Mouse (Mus musculus) testis, adult 2 months (tissue): ENCODE data around the gene Olfr944. TPM values are rescaled to one million over a fixed set of nuclear protein-coding genes. Genes with fewer than 3 reads are reported as not detected.

Source experiments
- H3K27ac ChIP-seq: fragments of 200-500 bp; 2 replicates; pipeline ENCODE4 v1.5.1; 2012; ENCODE audit warnings: low read depth, low read length; ENCODE audit not compliant: control insufficient read depth, insufficient read depth
- H3K27me3 ChIP-seq: fragments of 200-500 bp; 2 replicates; pipeline ENCODE4 v1.6.1; 2012; ENCODE audit warnings: mild to moderate bottlenecking, low read length, moderate library complexity; ENCODE audit not compliant: control insufficient read depth, insufficient read depth
- H3K36me3 ChIP-seq: fragments of 200-500 bp; 2 replicates; pipeline ENCODE4 v1.6.1; 2012; ENCODE audit warnings: mild to moderate bottlenecking, low read length; ENCODE audit not compliant: control insufficient read depth, insufficient read depth
- H3K4me1 ChIP-seq: fragments of 200-500 bp; 2 replicates; pipeline ENCODE4 v1.6.1; 2012; ENCODE audit warnings: low read length; ENCODE audit not compliant: control insufficient read depth, insufficient read depth
- H3K4me3 ChIP-seq: fragments of 200-500 bp; 2 replicates; pipeline ENCODE4 v1.5.1; 2012; ENCODE audit warnings: low read depth, mild to moderate bottlenecking, low read length, moderate library complexity, mixed read lengths; ENCODE audit not compliant: control insufficient read depth
- CTCF ChIP-seq: fragments of 200-500 bp; IDR thresholded peaks from 2 replicates; pipeline ENCODE4 v1.5.1; 2012; ENCODE audit warnings: low read depth, mild to moderate bottlenecking, inconsistent platforms, low read length, moderate library complexity; ENCODE audit not compliant: control insufficient read depth, insufficient read depth, insufficient replicate concordance
- POLR2A ChIP-seq: fragments of 200-500 bp; IDR thresholded peaks from 2 replicates; pipeline ENCODE4 v1.6.1; 2012; ENCODE audit warnings: low read depth, mild to moderate bottlenecking, inconsistent platforms, low read length, moderate library complexity; ENCODE audit not compliant: control insufficient read depth
- polyA plus RNA-seq: library from polyadenylated mRNA; depleted of rRNA; stranded (reverse); fragments of >200 nt; gene quantifications from 2 replicates; pipeline ENCODE4 v1.2.3, GENCODE M21; 2012; rRNA removed

Olfr944 gene
- polyA plus RNA-seq: not detected in 2 replicates

DNA sequence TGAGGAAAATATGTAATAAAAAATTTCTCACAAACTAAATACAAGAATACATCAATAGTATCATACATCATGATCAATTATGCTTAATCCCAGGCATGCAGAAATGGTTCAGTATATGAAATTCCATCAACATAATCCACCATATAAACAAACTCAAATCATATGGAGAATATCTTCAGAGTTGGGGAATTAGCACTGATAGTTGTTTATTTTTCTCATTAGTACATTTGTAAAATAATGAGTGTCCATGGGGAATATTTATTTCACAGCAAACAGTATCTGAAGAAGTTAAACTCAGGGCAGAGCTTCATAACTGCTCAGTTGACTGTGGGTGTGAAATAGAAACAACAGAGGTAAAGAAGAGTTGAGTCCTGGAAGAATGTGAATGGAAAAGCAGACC lies at the start of gene Olfr944:
TSS of gene Olfr944 (plus strand) at position 301 of the 400 bp plus-strand sequence.
- Histone ChIP-seq H3K4me1 (no peaks in the 10 kb centered on the region), H3K4me3 (no peak within 1 kb of the TSS), H3K27me3 (no peaks in the 10 kb centered on the region), H3K36me3 (no peaks in the 10 kb centered on the region), H3K27ac (no peak within 1 kb of the TSS)
- TF ChIP-seq CTCF (no peak), POLR2A (no peak)

GRCm38 (mm10) chr9:39152401-39152800 lies 49.3 kb upstream of the Olfr944 start:
- H3K4me1 ChIP-seq: no peaks in the 10 kb centered on the region
- no peak for TF ChIP-seq CTCF
- no peak for TF ChIP-seq POLR2A
- no peaks in the 10 kb centered on the region for H3K36me3 ChIP-seq

GRCm38 (mm10) chr9:39166004-39166403 lies 35.7 kb upstream of the Olfr944 start, which contains the start of gene Olfr943:
Gene Olfr943 (plus strand): TSS chr9:39166304.
- H3K27ac ChIP-seq: no peak within 1 kb of the TSS
- TF ChIP-seq POLR2A (no peak), CTCF (no peak)
- H3K27me3 ChIP-seq: no peaks in the 10 kb centered on the region
- H3K4me1 ChIP-seq: no peaks in the 10 kb centered on the region
- H3K36me3 ChIP-seq: no peaks in the 10 kb centered on the region
- H3K4me3 ChIP-seq: no peak within 1 kb of the TSS

More at GRCm38 (mm10) chr9:39152401-39152800, 49.3 kb upstream of the Olfr944 start:
- Histone ChIP-seq H3K4me3 (no peak overlapping the region), H3K27ac (no peak overlapping the region), H3K27me3 (no peaks in the 10 kb centered on the region)

GRCm38 (mm10) chr9:39249894-39250293 lies 48.2 kb downstream of the Olfr944 start, which contains the start of gene Olfr1537:
Gene Olfr1537 (minus strand): TSS chr9:39249994.
- no peaks in the 10 kb centered on the region for H3K27me3 ChIP-seq
- no peak within 1 kb of the TSS for H3K27ac ChIP-seq
- no peak within 1 kb of the TSS for H3K4me3 ChIP-seq
- H3K36me3 ChIP-seq: no peaks in the 10 kb centered on the region
- H3K4me1 ChIP-seq: no peaks in the 10 kb centered on the region
- TF ChIP-seq CTCF: no peak

Other genes starting within 250 kb of the Olfr944 start
- gene Olfr933, start 229.6 kb upstream of the Olfr944 start, polyA plus RNA-seq: not detected in 2 replicates
- gene Olfr934, start 213.6 kb upstream of the Olfr944 start, polyA plus RNA-seq: not detected in 2 replicates
- not detected in 2 replicates for gene Olfr935, start 202.2 kb upstream of the Olfr944 start, polyA plus RNA-seq
- not detected in 2 replicates for gene Olfr146, start 178.5 kb upstream of the Olfr944 start, polyA plus RNA-seq
- gene Olfr937, start 137.0 kb upstream of the Olfr944 start, polyA plus RNA-seq: not detected in 2 replicates
- not detected in 2 replicates for gene Olfr938, start 123.0 kb upstream of the Olfr944 start, polyA plus RNA-seq
- 0.51 and 0.79 TPM in 2 replicates for gene Olfr27, start 73.8 kb upstream of the Olfr944 start, polyA plus RNA-seq
- not detected in 2 replicates for gene Olfr943, start 35.6 kb upstream of the Olfr944 start, polyA plus RNA-seq
- not detected in 2 replicates for gene Olfr1537, start 48.1 kb downstream of the Olfr944 start, polyA plus RNA-seq
- gene Olfr945, start 74.9 kb downstream of the Olfr944 start, polyA plus RNA-seq: not detected in 2 replicates
- not detected in 2 replicates for gene Olfr948, start 124.1 kb downstream of the Olfr944 start, polyA plus RNA-seq
- gene Olfr951, start 185.5 kb downstream of the Olfr944 start, polyA plus RNA-seq: not detected in 2 replicates
- not detected in 2 replicates for gene Olfr952, start 225.2 kb downstream of the Olfr944 start, polyA plus RNA-seq